Mouse (Mus musculus): ENCODE measurements around the gene Efhd1. TPM values are rescaled to one million over a fixed set of nuclear protein-coding genes. Genes with fewer than 3 reads are reported as not detected.

Efhd1 gene
- polyA plus RNA-seq (2021) = 26.0 TPM

DNA sequence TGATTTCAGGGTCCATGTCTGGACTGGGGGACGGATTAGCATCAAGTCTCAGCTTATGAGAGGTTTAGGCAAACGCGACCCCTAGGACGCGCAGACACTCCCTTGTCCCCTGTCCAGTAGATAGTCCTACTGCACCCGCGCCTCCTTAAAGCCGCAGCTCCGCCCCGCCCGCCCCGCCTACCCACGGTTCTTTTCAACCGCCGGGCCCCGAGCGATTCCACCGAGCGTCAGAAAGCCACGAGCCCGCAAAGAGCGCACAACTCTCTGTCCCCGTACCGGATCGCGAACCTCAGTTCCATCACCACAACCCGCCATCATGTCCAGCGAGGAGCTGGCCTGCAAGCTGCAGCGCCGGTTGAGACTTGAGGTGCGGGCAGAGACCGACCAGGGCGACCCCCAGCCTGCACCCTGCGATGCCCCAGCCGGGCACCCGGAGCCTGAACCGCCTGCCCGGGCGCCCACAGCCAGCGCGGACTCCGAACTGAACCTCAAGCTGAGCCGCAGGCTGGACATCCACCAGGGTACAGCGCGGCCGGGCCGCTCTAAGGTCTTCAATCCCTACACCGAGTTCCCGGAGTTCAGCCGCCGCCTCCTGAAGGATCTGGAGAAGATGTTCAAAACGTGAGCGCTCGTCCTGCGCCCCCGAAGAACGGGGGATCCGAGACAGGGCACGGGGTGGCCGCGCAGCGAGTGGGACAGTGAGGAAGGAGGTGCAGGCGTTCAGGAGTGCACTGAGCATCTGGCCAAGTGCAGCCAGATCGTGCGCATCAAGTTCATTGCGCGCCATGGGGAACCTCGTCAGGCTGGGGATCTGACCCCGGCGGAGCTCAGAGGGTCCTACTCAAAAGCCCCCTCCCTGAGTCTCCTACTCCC, at the start of gene Efhd1:
Gene Efhd1 (plus strand): TSS at position 230 of the 873 bp plus-strand sequence.
- in situ Hi-C loops (cut with MboI; ENCODE audit: low pct_unique_long_range_greater_than_20kb) = no loop called here
- ChIA-PET POLR2A (interaction anchor here (0.7 kb wide), 1 partner anchor 10 kb away, joined by 3 read pairs; no protein-coding TSS in a partner anchor), CTCF (interaction anchor here (0.8 kb wide), 1 partner anchor 28 kb away, joined by 3 read pairs; no protein-coding TSS in a partner anchor)
- ATAC-seq (peak; percentile 65), DNase-seq (ENCODE audit: low read depth, low spot score) (no peak)
- no peaks in the 10 kb centered on the region for H3K27me3 ChIP-seq
- TF ChIP-seq CTCF (IDR thresholded peaks at IDR 0.05) = no peak

DNA sequence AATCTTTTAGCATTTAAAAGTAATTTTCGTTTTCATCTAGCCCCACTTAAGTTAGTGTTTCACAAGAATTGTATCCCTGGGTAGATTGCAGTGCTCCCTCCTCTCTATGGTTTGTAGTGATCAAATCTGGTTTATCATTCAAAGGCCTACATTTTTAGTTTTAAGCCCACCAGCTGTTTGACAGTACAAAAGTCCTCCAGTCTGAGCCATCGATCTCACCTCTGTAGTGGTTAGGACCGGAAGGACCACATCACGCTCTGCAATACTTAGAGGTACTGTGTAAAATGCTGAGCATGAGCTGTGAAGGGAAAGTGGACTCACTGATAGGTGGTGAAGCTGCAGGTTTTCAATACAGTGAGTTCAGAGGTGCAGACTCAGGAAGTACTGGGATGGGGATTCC, 49.4 kb upstream of the Efhd1 start:
- CTCF ChIA-PET = interaction anchor here (1.1 kb wide), 1 partner anchor 15 kb away, joined by 3 read pairs; no protein-coding TSS in a partner anchor
- POLR2A ChIA-PET = interaction anchor here (1.2 to 3.0 kb wide), 2 partner anchors 19 to 39 kb away, joined by 3 to 7 read pairs; no protein-coding TSS in a partner anchor
- DNase-seq (ENCODE audit: low read depth, low spot score) = no peak
- no peak for TF ChIP-seq CTCF (IDR thresholded peaks at IDR 0.05)
- H3K27me3 ChIP-seq = no peaks in the 10 kb centered on the region
- ATAC-seq = no peak
- in situ Hi-C loops (cut with MboI; ENCODE audit: low pct_unique_long_range_greater_than_20kb) = no loop called here

DNA sequence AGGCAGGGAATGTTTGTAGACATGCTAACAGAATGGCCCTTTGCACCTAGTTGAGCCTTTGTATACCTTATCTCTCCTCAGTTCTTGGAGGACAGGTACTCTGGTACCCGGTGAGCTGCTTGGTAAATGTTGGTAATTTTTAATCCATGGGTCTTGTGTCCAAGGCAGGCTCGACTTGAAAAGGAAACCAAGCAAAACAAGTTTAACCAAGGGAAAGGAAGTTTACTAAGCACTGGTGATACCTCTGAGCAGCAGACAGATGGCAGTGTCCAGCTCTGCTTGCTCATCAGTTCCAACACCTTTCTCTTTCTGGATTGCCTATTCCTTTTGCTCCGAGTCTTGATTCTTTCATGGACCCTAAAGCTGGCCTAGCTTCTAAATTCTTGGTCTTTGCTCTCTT, 46.2 kb upstream of the Efhd1 start:
- in situ Hi-C loops (cut with MboI; ENCODE audit: low pct_unique_long_range_greater_than_20kb) = no loop called here
- CTCF ChIA-PET = interaction anchor here (1.0 to 4.3 kb wide), 7 partner anchors 8 to 142 kb away, joined by 3 to 17 read pairs (median 3); no protein-coding TSS in a partner anchor

DNA sequence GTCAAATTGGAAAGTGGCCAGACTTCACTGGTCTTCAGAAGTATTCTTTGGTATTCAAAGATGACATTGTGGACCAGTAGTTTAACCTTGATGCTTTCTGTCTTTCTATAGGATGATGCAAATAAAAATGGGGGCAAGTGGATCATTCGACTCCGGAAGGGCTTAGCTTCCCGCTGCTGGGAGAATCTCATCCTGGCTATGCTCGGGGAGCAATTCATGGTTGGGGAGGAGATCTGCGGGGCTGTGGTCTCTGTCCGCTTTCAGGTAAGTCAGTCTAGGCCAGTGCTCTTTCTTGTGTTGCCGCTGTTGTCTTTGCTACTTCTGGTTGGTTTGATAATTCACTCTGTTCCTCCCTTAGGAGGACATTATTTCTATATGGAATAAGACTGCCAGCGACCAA, 38.4 kb upstream of the Efhd1 start:
- ChIA-PET POLR2A (no interaction called here), CTCF (interaction anchor here (1.2 kb wide), 1 partner anchor 8 kb away, joined by 3 read pairs; no protein-coding TSS in a partner anchor)
- no peak for ATAC-seq

More for the DNA sequence above, 46.2 kb upstream of the Efhd1 start:
- POLR2A ChIA-PET = interaction anchor here (0.5 to 1.4 kb wide), 2 partner anchors 10 to 15 kb away, joined by 3 to 4 read pairs; no protein-coding TSS in a partner anchor
- ATAC-seq (no peak), DNase-seq (ENCODE audit: low read depth, low spot score) (no peak)
- no peaks in the 10 kb centered on the region for H3K27me3 ChIP-seq
- TF ChIP-seq CTCF (IDR thresholded peaks at IDR 0.05) = no peak

DNA sequence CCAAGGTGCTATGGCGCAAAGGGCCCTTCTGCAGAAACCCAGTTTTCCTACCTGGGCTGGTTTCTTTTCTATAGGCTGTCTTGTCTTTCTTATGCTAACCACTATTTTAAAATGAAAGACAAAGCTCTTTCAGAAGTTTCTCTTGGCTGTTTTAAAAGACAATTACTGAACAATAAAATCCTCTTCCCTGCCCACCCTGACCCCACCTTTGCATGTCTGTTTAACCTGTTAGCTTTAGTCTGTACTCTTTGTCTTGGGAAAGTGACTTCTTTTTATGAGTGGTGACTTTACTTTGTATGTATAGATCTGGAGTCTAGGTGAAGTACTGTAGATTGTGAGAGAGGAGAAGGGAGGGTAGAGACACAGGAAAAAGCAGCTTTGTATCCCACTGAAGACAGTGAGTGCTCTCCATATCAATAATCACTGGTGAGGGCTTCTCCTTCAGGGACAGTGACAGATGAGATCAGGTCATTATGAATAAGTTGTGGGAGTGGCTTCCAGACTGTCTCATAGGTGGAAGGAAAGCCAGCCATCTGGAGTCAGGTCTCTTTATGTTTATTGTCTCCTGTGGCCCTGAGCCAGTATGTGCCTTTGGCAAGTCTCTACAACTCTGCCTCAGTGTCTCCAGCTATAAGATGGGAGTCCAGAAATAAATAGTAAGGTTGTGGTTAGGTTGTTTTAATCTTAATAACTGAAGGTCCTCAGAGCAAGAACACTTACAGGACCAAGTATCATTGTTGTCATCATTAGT, 37.6 kb upstream of the Efhd1 start:
- no peak for DNase-seq (ENCODE audit: low read depth, low spot score)
- in situ Hi-C loops (cut with MboI; ENCODE audit: low pct_unique_long_range_greater_than_20kb) = no loop called here
- no peak for TF ChIP-seq CTCF (IDR thresholded peaks at IDR 0.05)
- ATAC-seq = no peak
- ChIA-PET POLR2A (no interaction called here), CTCF (interaction anchor here (1.2 kb wide), 2 partner anchors 9 to 12 kb away, joined by 3 read pairs; no protein-coding TSS in a partner anchor)
- H3K27me3 ChIP-seq = no peaks in the 10 kb centered on the region

More for the DNA sequence above, 38.4 kb upstream of the Efhd1 start:
- DNase-seq (ENCODE audit: low read depth, low spot score) = no peak
- no peaks in the 10 kb centered on the region for H3K27me3 ChIP-seq
- TF ChIP-seq CTCF (IDR thresholded peaks at IDR 0.05) = no peak
- in situ Hi-C loops (cut with MboI; ENCODE audit: low pct_unique_long_range_greater_than_20kb) = no loop called here

DNA sequence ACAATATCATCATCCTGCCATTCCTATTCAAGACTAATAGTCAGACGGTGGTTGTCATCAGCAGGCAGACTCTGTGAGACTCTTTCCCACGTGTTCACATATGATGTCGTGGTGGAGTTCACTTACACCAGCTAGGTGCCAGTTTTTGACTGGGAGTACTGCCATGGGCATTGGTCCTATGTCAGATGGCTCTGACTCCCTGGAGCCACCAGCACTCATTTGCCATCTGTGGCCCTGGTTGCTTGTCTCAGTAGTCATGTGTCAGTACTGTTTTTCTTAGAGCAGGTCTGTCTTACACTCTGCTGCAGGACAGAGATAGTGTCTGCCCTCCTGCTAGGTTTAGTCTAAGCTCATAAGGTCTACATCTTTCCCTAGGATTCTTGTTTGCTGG, 37.0 kb upstream of the Efhd1 start:
- TF ChIP-seq CTCF (IDR thresholded peaks at IDR 0.05) = no peak
- no peak for DNase-seq (ENCODE audit: low read depth, low spot score)
- ChIA-PET POLR2A (interaction anchor here (1.0 kb wide), 1 partner anchor 9 kb away, joined by 4 read pairs; no protein-coding TSS in a partner anchor), CTCF (interaction anchor here (1.2 kb wide), 2 partner anchors 10 to 11 kb away, joined by 3 read pairs; no protein-coding TSS in a partner anchor)
- in situ Hi-C loops (cut with MboI; ENCODE audit: low pct_unique_long_range_greater_than_20kb) = no loop called here
- no peaks in the 10 kb centered on the region for H3K27me3 ChIP-seq
- no peak for ATAC-seq

DNA sequence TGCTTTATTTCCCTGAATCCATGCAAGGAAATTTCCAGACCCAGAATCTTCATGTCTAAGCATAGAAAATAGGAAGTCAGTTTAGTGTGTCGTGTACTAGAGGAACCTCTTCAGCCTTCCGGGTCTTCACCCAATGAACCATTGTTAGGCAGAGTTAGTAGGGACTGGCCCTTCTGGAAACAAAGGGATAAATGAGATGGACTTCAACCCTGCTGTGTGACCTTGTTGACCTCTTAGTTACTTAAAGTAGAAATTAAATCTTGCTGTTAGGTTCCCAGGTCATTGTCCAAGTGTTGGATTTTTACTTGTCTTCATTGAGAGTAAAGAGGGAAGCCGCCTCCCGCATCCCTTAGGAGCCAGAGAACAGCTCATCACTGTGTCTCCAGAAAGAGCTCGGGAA, 33.6 kb upstream of the Efhd1 start:
- DNase-seq (ENCODE audit: low read depth, low spot score) = no peak
- TF ChIP-seq CTCF (IDR thresholded peaks at IDR 0.05) = no peak
- in situ Hi-C loops (cut with MboI; ENCODE audit: low pct_unique_long_range_greater_than_20kb) = no loop called here
- H3K27me3 ChIP-seq = no peaks in the 10 kb centered on the region
- POLR2A ChIA-PET = no interaction called here
- CTCF ChIA-PET = no interaction called here
- no peak for ATAC-seq

DNA sequence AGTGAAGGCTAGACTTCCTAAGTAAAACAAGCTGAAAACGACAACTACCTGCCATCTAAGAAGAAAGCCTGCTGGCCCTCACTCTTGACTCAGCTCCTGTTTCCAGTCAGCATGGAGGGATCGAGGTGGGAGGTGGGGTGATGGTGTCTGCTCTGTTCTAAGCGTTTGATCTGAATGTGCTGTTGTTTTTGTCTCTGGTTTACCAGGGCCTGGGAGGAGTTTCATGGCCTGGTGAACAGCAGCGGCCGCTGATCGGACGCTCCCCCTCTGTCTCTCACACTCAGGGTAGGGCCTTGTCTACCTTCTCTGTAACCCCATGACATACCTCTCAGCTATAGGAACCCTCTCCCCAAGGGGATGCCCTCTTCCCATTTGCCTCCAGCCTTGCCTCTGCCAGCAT, 32.0 kb upstream of the Efhd1 start:
- CTCF ChIA-PET = interaction anchor here (1.5 to 3.6 kb wide), 2 partner anchors 14 to 192 kb away, joined by 3 to 17 read pairs; no protein-coding TSS in a partner anchor
- in situ Hi-C loops (cut with MboI; ENCODE audit: low pct_unique_long_range_greater_than_20kb) = no loop called here
- H3K27me3 ChIP-seq = no peaks in the 10 kb centered on the region
- POLR2A ChIA-PET = interaction anchor here (0.6 kb wide), 1 partner anchor 414 kb away, joined by 3 read pairs; no protein-coding TSS in a partner anchor
- DNase-seq (ENCODE audit: low read depth, low spot score) (no peak), ATAC-seq (no peak)
- no peak for TF ChIP-seq CTCF (IDR thresholded peaks at IDR 0.05)

DNA sequence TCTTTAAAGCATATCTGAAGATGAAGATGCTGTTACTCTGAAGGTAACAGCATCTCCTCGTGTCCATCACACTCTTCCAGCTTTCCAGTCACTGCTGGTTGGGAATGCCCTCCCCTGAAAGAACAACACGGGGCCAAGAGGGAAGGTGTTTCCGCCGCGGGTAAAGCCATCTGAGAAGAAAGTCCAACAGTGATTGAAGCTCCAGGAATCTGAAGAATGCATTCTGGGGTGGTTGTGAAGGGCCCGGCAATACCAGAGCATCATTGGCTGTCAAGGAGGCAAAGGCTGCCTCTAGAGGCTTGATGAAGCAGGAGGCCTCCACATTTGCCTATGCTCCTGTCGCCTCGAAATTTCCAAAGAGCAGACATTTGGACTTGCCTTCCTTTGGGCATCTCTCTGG, 25.1 kb upstream of the Efhd1 start:
- CTCF ChIA-PET = interaction anchor here (0.9 to 1.4 kb wide), 2 partner anchors 10 to 23 kb away, joined by 3 read pairs; no protein-coding TSS in a partner anchor
- peak; percentile 83 for ATAC-seq
- in situ Hi-C loops (cut with MboI; ENCODE audit: low pct_unique_long_range_greater_than_20kb) = no loop called here
- H3K27me3 ChIP-seq = no peaks in the 10 kb centered on the region
- TF ChIP-seq CTCF (IDR thresholded peaks at IDR 0.05) = peak; percentile 42
- POLR2A ChIA-PET = interaction anchor here (1.0 kb wide), 1 partner anchor 15 kb away, joined by 3 read pairs; no protein-coding TSS in a partner anchor
- no peak for DNase-seq (ENCODE audit: low read depth, low spot score)

DNA sequence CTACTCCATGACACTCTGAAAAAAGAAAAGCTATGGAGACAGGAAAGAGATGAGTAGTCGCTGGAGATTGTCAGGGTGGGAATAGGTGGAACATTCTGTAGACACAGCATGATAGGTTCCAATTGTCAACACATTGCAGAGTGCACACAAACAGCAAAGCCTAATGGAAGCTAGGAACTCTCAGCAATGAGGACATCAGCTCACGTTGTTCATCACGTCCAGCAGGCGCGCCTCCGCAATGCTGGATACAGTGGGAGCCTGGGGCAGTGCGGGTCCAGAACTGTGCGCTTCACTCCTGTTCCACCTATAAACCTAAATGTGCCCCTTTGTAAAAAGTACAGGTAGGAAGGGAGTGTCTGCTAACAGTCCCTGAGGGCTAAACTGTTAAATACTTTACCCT, 21.1 kb upstream of the Efhd1 start:
- ChIA-PET POLR2A (interaction anchor here (0.7 kb wide), 2 partner anchors 9 to 175 kb away, joined by 3 to 4 read pairs; no protein-coding TSS in a partner anchor), CTCF (interaction anchor here (0.8 to 2.1 kb wide), 5 partner anchors 11 to 51 kb away, joined by 3 to 8 read pairs (median 4); no protein-coding TSS in a partner anchor)
- no peak for TF ChIP-seq CTCF (IDR thresholded peaks at IDR 0.05)
- no peak for DNase-seq (ENCODE audit: low read depth, low spot score)
- in situ Hi-C loops (cut with MboI; ENCODE audit: low pct_unique_long_range_greater_than_20kb) = no loop called here
- no peaks in the 10 kb centered on the region for H3K27me3 ChIP-seq
- no peak for ATAC-seq

Data from Patski (cell line).